Mouse (Mus musculus): ENCODE results near the gene Tinf2. TPM values are rescaled to one million over a fixed set of nuclear protein-coding genes. Genes with fewer than 3 reads are reported as not detected.

The Tinf2 gene
- polyA plus RNA-seq (2012; rRNA removed) = 19.4 and 19.8 TPM in 2 replicates

DNA sequence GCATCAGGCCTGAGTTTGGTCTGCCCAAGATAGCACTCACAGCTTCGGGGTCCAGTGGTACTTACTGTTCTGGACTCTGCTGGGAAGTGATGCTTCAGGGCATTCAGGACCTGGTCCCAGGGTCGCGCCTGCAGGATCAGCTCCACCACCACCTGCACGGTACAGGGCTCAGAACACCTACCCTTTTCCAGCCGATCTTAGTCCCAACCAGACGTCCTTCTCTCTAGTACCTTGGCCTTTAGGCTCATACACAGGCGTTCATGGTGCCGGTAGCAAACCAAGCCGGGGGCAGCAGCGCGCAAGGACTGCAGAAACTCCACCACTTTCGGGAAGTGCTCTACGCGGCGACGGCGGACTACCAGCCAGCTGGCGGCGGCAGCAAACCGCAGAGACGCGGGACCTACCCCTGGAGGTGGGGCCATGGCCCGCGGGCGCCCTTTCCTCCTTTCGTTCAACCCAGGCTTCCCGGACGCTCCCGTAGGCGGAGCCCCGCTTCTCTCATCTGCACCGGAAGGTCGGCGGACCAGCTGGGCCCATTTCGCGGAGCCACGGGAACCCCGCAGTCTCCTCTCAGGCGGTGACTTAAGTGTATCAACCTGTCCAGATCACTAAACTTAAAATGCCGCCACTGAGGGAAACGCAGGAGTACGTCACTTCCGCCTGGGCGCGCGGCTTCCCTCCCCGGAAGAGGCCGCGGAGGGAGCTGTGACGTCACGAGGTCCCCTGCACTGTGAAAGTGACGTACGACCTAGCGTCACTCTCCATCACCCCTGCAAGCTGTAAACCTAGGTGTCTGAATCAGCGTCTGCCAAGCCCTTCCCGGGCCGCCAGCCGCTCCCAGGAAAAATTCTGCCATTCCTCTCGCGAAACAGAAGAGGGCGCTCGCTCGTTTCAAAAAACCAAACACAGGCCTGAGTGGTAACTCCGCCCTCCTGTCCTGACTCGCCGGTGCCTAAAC is at the start of gene Tinf2:
Tinf2 (minus strand) TSS at position 661 of the 958 bp plus-strand sequence.

DNA sequence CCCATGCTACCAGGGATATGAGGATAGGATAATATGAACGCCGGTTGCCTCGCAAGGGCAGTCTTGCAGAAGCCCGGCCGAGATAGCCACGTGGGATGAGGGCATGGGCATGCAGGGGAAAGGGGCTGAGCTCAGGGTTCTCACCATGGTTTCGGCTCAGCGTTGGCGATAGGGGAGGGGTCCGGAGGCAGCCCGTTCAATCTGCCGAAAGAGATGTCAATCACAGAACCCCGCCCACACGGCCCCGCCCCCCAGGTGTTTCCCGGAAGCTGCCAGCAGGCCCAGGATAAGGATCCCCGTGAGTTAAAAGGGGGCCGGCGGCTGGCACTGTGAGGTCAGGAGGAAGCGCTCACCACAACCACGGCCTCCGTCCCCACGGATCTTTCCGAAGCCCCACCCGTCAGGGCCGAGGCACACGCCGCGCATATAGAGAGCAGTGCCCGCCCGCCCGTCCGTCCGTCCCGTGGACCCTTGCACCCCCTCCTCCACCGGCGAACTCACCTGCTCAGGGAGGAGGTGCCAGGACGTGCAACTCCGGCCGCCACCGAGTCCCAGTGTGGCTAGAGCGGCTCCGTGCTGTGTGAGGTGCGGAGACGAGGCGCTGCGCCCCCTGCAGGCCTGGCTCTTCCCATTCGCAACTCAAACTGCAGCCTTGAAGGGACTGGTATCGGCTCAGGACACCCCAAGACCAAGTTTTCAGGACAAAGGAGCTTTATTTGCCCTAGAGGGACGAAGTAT is 40.2 kb upstream of the Tinf2 start, which contains the start of gene Rabggta:
Rabggta (minus strand) TSS at position 564 of the 738 bp plus-strand sequence.

DNA sequence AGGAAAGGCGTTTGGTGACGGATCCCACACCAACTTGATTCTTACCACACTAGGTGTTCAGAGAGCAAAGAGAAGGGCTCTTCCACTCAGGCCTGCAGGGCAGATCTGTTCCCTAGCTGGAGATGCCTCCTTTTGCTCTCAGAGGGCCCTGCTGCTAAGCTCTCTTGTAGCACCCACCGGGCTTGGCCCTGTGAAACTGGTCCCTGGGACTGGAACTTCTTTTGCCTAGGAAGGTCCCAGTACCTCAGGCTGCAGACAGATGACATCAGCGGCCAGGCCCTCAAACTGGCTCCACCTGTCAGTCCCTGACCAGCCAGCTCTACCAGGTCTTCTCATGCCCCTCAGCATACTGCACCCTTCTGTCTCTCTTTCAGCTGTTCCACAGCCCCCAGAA is 32.1 kb upstream of the Tinf2 start, which contains the start of gene Tgm1:
Tgm1 (minus strand) TSS at position 198 of the 394 bp plus-strand sequence.

DNA sequence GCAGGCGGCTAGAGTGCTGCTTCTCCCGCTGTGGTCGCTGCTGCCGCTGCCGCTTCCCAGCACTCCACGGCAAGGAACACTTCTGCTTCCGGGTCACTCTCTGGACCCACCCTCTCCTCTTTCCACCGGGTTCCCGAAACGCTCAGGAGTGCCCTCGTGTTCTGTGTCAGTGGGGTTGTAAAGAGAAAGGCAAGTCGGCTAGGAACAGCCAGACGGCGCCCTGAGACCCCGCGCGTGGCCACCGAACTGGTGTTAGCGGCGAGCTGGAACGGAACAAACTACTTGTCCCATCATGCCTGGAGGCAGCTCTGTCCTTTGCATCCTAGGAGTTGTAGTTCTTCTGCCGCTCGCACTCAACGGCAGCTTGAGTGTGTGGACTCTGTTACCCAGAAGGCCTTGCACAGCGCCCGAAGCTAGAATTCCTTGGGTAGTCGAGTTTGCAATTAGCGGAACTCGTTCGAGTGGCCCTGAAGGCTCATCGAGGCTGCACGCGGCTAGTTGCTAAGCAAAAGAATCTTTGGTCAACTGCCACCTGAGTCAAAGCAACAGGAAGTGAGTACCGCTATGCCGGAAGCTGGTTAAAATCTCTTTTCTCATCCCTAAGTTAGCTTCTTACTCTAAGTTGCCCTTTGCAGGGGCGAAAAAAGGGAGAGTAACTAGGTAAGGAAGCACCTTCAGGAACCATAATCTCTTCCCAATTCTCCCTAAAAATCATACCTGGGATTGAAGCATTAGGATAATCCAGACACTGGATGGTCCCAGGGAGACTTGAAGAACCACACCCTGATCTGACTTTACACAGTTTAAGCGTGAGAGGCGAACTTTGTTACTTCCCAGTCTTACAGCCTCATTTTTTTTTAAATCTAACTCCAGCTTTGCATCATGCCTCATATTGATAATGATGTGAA is 9.5 kb downstream of the Tinf2 start, which contains the start of the genes Gmpr2 and Nedd8:
Gmpr2 (plus strand) TSS at position 109 of the 908 bp plus-strand sequence.
Nedd8 (minus strand) TSS at position 292 of the 908 bp plus-strand sequence.

DNA sequence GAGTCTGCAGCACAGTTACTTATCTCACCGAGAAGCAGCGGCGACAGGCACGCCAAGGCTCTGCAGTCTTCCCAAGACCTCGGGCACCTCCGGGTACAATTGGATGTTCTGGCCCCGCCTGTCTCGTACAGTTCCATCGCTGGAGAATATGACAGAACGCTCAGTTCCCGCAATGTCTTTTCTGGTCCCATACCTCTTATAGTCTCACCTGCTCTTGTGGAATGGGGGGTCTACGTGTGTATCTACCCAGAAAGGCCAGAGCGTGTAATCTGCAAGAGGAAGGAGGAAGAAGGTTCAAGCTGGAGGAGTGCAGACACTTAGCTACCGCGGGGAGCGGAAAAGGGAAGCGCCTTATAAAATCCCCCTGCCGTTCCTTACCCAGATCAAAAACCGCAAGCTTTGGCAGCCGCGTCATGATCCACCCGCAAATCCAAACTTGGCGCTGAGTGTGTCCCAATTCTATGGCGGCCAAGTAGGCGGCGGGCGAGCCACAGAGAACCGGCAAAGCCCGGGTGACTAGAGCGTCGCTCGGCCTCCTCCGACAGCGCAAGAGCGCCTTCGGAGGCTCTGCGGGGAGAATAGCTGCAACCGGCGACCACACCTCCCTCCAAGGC is 21.6 kb downstream of the Tinf2 start, which contains the start of gene Mdp1:
Mdp1 (minus strand) TSS at position 549 of the 614 bp plus-strand sequence.

DNA sequence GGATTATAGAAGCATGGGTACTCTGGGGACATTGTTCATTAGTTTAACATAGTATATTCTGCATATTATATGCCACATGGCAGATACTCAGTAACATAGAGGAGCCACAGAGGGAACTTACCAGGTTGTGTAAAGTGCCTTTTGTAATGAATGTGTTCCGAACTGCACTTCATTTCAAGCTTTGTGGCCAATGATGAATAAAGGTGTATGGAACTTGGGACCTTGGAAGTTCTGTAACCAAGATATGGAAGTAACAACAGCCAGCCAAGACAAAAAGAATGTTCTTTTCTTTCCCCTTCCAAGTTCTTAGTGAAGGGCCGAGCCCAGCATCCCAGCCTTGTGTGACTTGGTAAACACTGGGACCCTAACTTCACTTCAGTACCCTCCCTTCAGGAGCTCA is 31.7 kb downstream of the Tinf2 start, which contains the start of gene Tssk4:
Tssk4 (plus strand) TSS at position 301 of the 400 bp plus-strand sequence.

DNA sequence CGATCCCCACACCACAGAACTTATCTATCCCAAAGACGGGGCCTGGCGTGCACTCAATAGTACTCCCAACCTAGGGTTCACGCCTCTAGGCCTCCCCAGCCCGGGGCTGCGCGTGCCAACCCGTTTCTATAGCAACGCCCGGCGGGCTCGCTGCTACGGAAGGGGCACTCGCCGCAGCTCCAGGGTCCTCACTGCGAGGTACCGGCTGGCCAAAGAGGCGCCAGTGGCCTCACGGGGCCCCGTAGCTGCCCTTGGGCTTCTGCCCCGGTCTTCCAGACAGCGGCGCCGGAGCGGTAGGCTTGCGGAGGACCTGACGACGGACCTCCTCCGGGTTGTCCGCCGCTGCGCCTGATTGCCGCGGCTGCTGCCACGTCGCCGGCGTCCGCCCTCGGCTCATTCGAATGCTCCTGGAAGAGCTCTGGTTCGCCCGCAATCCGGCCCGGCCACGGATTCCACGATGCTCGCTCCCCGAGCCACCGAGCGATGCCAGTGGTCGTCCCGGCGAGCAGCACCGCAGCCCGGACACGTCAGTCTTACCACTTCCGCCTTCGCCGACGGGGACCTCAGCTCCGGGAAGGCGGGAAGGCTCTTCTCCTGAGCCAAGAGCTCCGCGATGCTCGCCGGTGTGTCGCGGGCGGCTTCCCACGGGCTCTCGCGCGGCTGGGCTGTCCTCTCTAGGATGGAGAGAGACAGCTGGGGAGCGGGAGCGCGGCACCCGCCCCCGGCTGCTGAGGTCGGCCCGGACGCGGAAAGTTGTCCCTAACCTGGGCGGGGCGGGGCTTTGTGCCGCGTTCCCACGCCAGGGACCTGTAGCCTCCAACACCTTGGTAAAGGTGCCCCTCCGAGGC is 38.3 kb downstream of the Tinf2 start, which contains the start of gene Tm9sf1:
Tm9sf1 (minus strand) TSS at position 747 of the 848 bp plus-strand sequence.

DNA sequence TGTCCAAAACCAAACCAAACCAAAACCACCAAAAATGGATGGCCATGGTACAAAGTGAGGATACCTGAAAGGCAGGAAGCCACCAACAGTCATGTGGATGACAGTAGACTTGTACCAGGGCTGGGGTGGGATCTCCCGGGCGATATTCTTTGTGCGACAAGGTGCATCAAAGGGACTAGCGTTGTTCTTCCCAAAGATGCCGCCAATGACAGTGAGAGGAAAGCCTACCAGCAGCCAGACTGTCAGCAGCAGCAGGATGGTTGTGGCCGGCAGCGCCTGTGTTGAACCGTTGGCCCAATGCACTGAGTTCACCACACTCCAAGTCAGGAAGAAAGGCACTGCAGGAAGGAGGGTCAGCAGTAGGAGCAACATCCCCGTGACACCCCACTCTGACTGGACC is 43.8 kb downstream of the Tinf2 start, which contains the start of gene Gm49378:
Gm49378 (minus strand) TSS at position 101 of the 400 bp plus-strand sequence.

DNA sequence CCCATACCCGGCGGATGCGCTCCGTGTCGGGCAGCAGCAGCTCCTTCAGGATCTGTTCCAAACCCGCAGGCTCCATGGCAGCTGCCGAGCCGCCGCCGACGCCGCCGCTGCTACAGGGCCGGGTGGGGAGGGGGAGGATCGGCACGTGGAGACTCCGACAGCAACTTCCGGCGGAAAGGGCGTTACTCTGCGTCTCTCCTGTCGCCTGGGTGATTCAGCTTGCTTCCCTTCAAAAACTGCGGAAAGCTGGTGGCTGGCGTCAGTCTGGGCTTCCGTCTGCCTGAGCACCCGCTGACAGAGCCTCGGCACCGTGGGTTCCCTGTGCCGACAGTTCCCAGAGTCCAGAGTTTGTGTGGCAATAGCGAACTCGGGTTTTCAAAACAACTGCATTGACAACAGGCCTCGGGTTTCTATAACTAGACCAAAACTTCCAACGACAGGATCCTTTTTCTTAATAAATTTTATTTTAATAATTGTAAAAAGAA is 46.1 kb downstream of the Tinf2 start, which contains the start of gene Ipo4:
Ipo4 (minus strand) TSS at position 435 of the 485 bp plus-strand sequence.

Other genes starting within 250 kb of the Tinf2 start
- gene Dhrs4, start 203.1 kb downstream of the Tinf2 start, polyA plus RNA-seq (2012; rRNA removed) = 14.6 and 15.1 TPM in 2 replicates
- 237 and 240 TPM in 2 replicates for gene Carmil3, start 191.2 kb downstream of the Tinf2 start, polyA plus RNA-seq (2012; rRNA removed)
- 44.9 and 48.5 TPM in 2 replicates for gene Cpne6, start 171.4 kb downstream of the Tinf2 start, polyA plus RNA-seq (2012; rRNA removed)
- gene Nrl, start 156.8 kb downstream of the Tinf2 start, polyA plus RNA-seq (2012; rRNA removed) = 0.96 and 1.5 TPM in 2 replicates
- 22.0 and 24.8 TPM in 2 replicates for gene Pck2, start 141.6 kb downstream of the Tinf2 start, polyA plus RNA-seq (2012; rRNA removed)
- 98.1 and 109 TPM in 2 replicates for gene Dcaf11, start 121.8 kb downstream of the Tinf2 start, polyA plus RNA-seq (2012; rRNA removed)
- gene A730061H03Rik, start 121.4 kb downstream of the Tinf2 start, polyA plus RNA-seq (2012; rRNA removed) = 0.59 TPM in 1 of 2 replicates, not detected in the other
- 0.08 and 2.9 TPM in 2 replicates for gene Fitm1, start 106.2 kb downstream of the Tinf2 start, polyA plus RNA-seq (2012; rRNA removed)
- gene Psme1, start 103.7 kb downstream of the Tinf2 start, polyA plus RNA-seq (2012; rRNA removed) = 138 and 140 TPM in 2 replicates
- 43.1 and 47.2 TPM in 2 replicates for gene Emc9, start 96.5 kb downstream of the Tinf2 start, polyA plus RNA-seq (2012; rRNA removed)
- gene Psme2, start 90.7 kb downstream of the Tinf2 start, polyA plus RNA-seq (2012; rRNA removed) = 76.9 and 77.8 TPM in 2 replicates
- 21.9 and 24.7 TPM in 2 replicates for gene Rnf31, start 90.1 kb downstream of the Tinf2 start, polyA plus RNA-seq (2012; rRNA removed)
- gene Irf9, start 78.2 kb downstream of the Tinf2 start, polyA plus RNA-seq (2012; rRNA removed) = 24.2 and 30.3 TPM in 2 replicates
- gene Rec8, start 63.8 kb downstream of the Tinf2 start, polyA plus RNA-seq (2012; rRNA removed) = 17.6 and 22.2 TPM in 2 replicates
- 202 and 205 TPM in 2 replicates for gene Ipo4, start 45.9 kb downstream of the Tinf2 start, polyA plus RNA-seq (2012; rRNA removed)
- gene Gm49378, start 43.9 kb downstream of the Tinf2 start, polyA plus RNA-seq (2012; rRNA removed) = 5.1 TPM in 2 replicates
- 35.5 and 36.6 TPM in 2 replicates for gene Tm9sf1, start 38.0 kb downstream of the Tinf2 start, polyA plus RNA-seq (2012; rRNA removed)
- gene Tssk4, start 31.6 kb downstream of the Tinf2 start, polyA plus RNA-seq (2012; rRNA removed) = 1.2 and 1.4 TPM in 2 replicates
- 49.7 and 51.7 TPM in 2 replicates for gene Mdp1, start 21.3 kb downstream of the Tinf2 start, polyA plus RNA-seq (2012; rRNA removed)
- gene Gmpr2, start 9.9 kb downstream of the Tinf2 start, polyA plus RNA-seq (2012; rRNA removed) = 39.3 and 44.8 TPM in 2 replicates
- gene Nedd8, start 9.7 kb downstream of the Tinf2 start, polyA plus RNA-seq (2012; rRNA removed) = 467 and 498 TPM in 2 replicates
- 0.31 and 2.6 TPM in 2 replicates for gene Tgm1, start 32.1 kb upstream of the Tinf2 start, polyA plus RNA-seq (2012; rRNA removed)
- 70.1 and 73.0 TPM in 2 replicates for gene Rabggta, start 40.4 kb upstream of the Tinf2 start, polyA plus RNA-seq (2012; rRNA removed)
- 87.8 and 91.7 TPM in 2 replicates for gene Dhrs1, start 63.9 kb upstream of the Tinf2 start, polyA plus RNA-seq (2012; rRNA removed)
- 18.7 and 19.3 TPM in 2 replicates for gene Nop9, start 63.9 kb upstream of the Tinf2 start, polyA plus RNA-seq (2012; rRNA removed)
- 0.88 and 1.0 TPM in 2 replicates for gene Cideb, start 76.6 kb upstream of the Tinf2 start, polyA plus RNA-seq (2012; rRNA removed)
- 0.35 and 0.48 TPM in 2 replicates for gene Ltb4r2, start 79.6 kb upstream of the Tinf2 start, polyA plus RNA-seq (2012; rRNA removed)
- gene Ltb4r1, start 84.1 kb upstream of the Tinf2 start, polyA plus RNA-seq (2012; rRNA removed) = 0.47 and 0.59 TPM in 2 replicates
- 2.7 and 3.0 TPM in 2 replicates for gene Adcy4, start 102.3 kb upstream of the Tinf2 start, polyA plus RNA-seq (2012; rRNA removed)
- gene Ripk3, start 107.0 kb upstream of the Tinf2 start, polyA plus RNA-seq (2012; rRNA removed) = 1.1 and 1.3 TPM in 2 replicates
- 9.2 and 11.3 TPM in 2 replicates for gene Nfatc4, start 141.3 kb upstream of the Tinf2 start, polyA plus RNA-seq (2012; rRNA removed)
- 11.6 and 11.8 TPM in 2 replicates for gene Nynrin, start 172.2 kb upstream of the Tinf2 start, polyA plus RNA-seq (2012; rRNA removed)
- gene Cbln3, start 202.6 kb upstream of the Tinf2 start, polyA plus RNA-seq (2012; rRNA removed) = 0.59 and 0.63 TPM in 2 replicates
- 12.2 and 12.4 TPM in 2 replicates for gene Khnyn, start 203.1 kb upstream of the Tinf2 start, polyA plus RNA-seq (2012; rRNA removed)
- gene Sdr39u1, start 218.5 kb upstream of the Tinf2 start, polyA plus RNA-seq (2012; rRNA removed) = 137 and 138 TPM in 2 replicates